Mouse (Mus musculus): ENCODE data around the gene Plvap.

GRCm38 (mm10) chr8:71525226-71526050, 13.9 kb upstream of the Plvap start, which contains the start of gene Ccdc194:
- no peak for TF ChIP-seq CTCF (conservative IDR thresholded peaks at IDR 0.05; ENCODE audit: low read length)
- no peak for TF ChIP-seq POU5F1 (IDR thresholded peaks at IDR 0.05; ENCODE audit: borderline replicate concordance, low read length)
- TF ChIP-seq NANOG (IDR thresholded peaks at IDR 0.05; ENCODE audit: borderline replicate concordance, low read length): no peak
